Mouse (Mus musculus) brain, embryonic 14.5 days (tissue): ENCODE data around the gene Plekha7.
A peak's percentile ranks its signal among the peaks of the same experiment; 100 is the strongest.

Source experiments
- CTCF ChIP-seq: fragments of 200-500 bp; IDR thresholded peaks from 2 replicates; pipeline ENCODE4 v1.5.1; 2012; ENCODE audit warnings: inconsistent platforms, mild to moderate bottlenecking, moderate library complexity, borderline replicate concordance; ENCODE audit not compliant: insufficient read depth, insufficient read length; ENCODE audit errors: extremely low read depth
- POLR2A ChIP-seq: fragments of 200-500 bp; IDR thresholded peaks from 2 replicates; pipeline ENCODE4 v1.6.1; 2012; ENCODE audit warnings: mild to moderate bottlenecking, inconsistent platforms, borderline replicate concordance; ENCODE audit not compliant: poor library complexity, insufficient read depth, insufficient read length, severe bottlenecking; ENCODE audit errors: extremely low read depth

GRCm38 (mm10) chr7:116333713-116334668, 25.8 kb upstream of the Plekha7 start, which contains the start of gene Rps13:
- no peak for TF ChIP-seq CTCF
- TF ChIP-seq POLR2A, result peak; percentile 71
